ENCODE assay signal across 24 mouse cellular contexts in the genomic region with DNA sequence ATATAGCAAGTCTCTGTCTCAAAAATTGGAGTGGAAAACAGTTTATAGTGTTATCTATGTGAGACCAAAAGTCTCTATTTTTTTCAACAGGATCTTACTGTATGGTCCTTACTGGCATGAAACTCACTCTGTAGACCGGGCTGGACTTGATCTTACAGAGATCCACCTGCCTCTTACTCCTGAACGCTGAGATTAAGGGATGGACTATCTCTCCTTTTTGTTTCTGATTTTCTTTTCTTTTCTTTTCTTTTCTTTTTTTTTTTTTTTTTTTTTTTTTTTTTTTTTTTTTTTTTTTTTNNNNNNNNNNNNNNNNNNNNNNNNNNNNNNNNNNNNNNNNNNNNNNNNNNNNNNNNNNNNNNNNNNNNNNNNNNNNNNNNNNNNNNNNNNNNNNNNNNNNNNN. TPM values are rescaled to one million over a fixed set of nuclear protein-coding genes. Genes with fewer than 3 reads are reported as not detected.
DNase-seq lines count a peak whose midpoint lies in the region; ATAC-seq and TF ChIP-seq lines count a peak whose summit lies in the region.
"Had no signal": no experiment of that assay in that cellular context is flagged by ENCODE, and none has a peak within 500 bp of the region (broad histone marks: within the 10 kb centered on the region; RNA-seq: fewer than 3 reads in every experiment).

No protein-coding gene starts in this region.

- no peaks in the 10 kb centered on the region for H3K27me3 ChIP-seq in CH12.LX (replicated peaks)
- H3K27me3 ChIP-seq in MEL (ENCODE audit: control insufficient read depth in 1 of 2, insufficient read depth in 2 of 2, low read length in 2 of 2) = no peaks in the 10 kb centered on the region
- no peaks in the 10 kb centered on the region; the same call in none of the 2 replicates for H3K27me3 ChIP-seq in midbrain, embryonic 14.5 days (ENCODE audit: control insufficient read depth, insufficient read depth, low read length)
- H3K27me3 ChIP-seq: Patski had no signal

- dilution Hi-C loops in CH12.LX (cut with MboI; ENCODE audit: extremely low pct_ligation_motif_present, extremely low pct_unique_long_range_greater_than_20kb, low sequenced_read_pairs) = no loop called here

- TF ChIP-seq CTCF in CH12.LX (conservative IDR thresholded peaks at IDR 0.05 in 1 of 2, IDR thresholded peaks at IDR 0.05 in 1 of 2; ENCODE audit: low read depth in 2 of 2, low read length in 2 of 2) (no peak), MEL (IDR thresholded peaks at IDR 0.05 in 2 of 3, conservative IDR thresholded peaks at IDR 0.05 in 1 of 3; ENCODE audit: control insufficient read depth in 1 of 3, insufficient read depth in 1 of 3, low read depth in 2 of 3, low read length in 3 of 3, poor library complexity in 1 of 3, severe bottlenecking in 1 of 3) (no peak)

- H3K27ac ChIP-seq in CH12.LX (ENCODE audit: insufficient read depth, low read depth) (no peak overlapping the region), ES-E14 (ENCODE audit: insufficient read depth, low read depth, low read length, poor library complexity, severe bottlenecking) (no peak overlapping the region), MEL (ENCODE audit: control insufficient read depth, low read depth, low read length) (no peak overlapping the region)
- no peak overlapping the region for H3K27ac ChIP-seq in midbrain, embryonic 14.5 days (replicated peaks; ENCODE audit: low read depth, low read length)

- H3K4me1 ChIP-seq in CH12.LX (ENCODE audit: control insufficient read depth in 1 of 2, insufficient read depth in 2 of 2) (peaks cover 0 to 14% of the 10 kb centered on the region in 2 experiments; a peak in 3 of 4 replicates), ES-E14 (ENCODE audit: control insufficient read depth in 2 of 2, insufficient read depth in 2 of 2, low read length in 2 of 2, poor library complexity in 1 of 2) (peaks cover 0 to 5% of the 10 kb centered on the region in 2 experiments; a peak in 1 of 4 replicates), MEL (ENCODE audit: control insufficient read depth in 1 of 2, insufficient read depth in 2 of 2, low read length in 2 of 2) (peaks cover 7 to 9% of the 10 kb centered on the region in 2 experiments; a peak in 3 of 4 replicates)
- peaks cover 25% of the 10 kb centered on the region for H3K4me1 ChIP-seq in midbrain, embryonic 14.5 days (ENCODE audit: control insufficient read depth, insufficient read depth, low read length)

- DNase-seq in CH12.LX (ENCODE audit: extremely low read depth) = no peak
- no peak for DNase-seq in ES-E14 (ENCODE audit: low read depth, low spot score)
- DNase-seq in MEL (ENCODE audit: low read depth, low spot score) = no peak
- no peak for DNase-seq in left cerebral cortex, postnatal 25 days (ENCODE audit: low spot score in 2 of 2)
- DNase-seq in adrenal gland, postnatal 4 days (ENCODE audit: low spot score in 2 of 2) = no peak
- no peak for DNase-seq in midbrain, embryonic 14.5 days
- DNase-seq: adrenal gland, adult 2 months; adrenal gland, adult 8-10 months; adrenal gland, postnatal 10 days; adrenal gland, postnatal 14 days; adrenal gland, postnatal 25 days; adrenal gland, postnatal 36 days; B cell, adult 2 months; cerebellum, adult 11 months; cerebellum, adult 11-12 months; cerebellum, adult 18-20 months; cerebellum, adult 2 months; cerebellum, adult 8-10 months; cerebellum, adult 9-10 months; cerebellum, adult 9-11 months had no signal

- TF ChIP-seq RAD21 in CH12.LX (IDR thresholded peaks at IDR 0.05; ENCODE audit: low read depth, low read length) = no peak
- no peak for TF ChIP-seq RAD21 in MEL (IDR thresholded peaks at IDR 0.05; ENCODE audit: low read depth, low read length)

- WGBS in midbrain, embryonic 14.5 days = 86% methylated on average over 2 of the region's 2 CpGs

- no peak overlapping the region for H3K4me3 ChIP-seq in CH12.LX (replicated peaks in 1 of 3; ENCODE audit: low read depth in 2 of 3, low read length in 2 of 3, poor library complexity in 1 of 3)
- H3K4me3 ChIP-seq in ES-E14 (ENCODE audit: insufficient read depth in 1 of 2, low read depth in 1 of 2, low read length in 2 of 2, poor library complexity in 1 of 2, severe bottlenecking in 1 of 2) = no peak overlapping the region
- no peak overlapping the region for H3K4me3 ChIP-seq in MEL (ENCODE audit: control insufficient read depth in 1 of 2, insufficient read depth in 1 of 2, low read depth in 2 of 2, low read length in 2 of 2)
- H3K4me3 ChIP-seq in midbrain, embryonic 14.5 days (replicated peaks; ENCODE audit: low read depth, low read length) = no peak overlapping the region

- TF ChIP-seq EP300 in CH12.LX (IDR thresholded peaks at IDR 0.05; ENCODE audit: low read length) (no peak), MEL (IDR thresholded peaks at IDR 0.05; ENCODE audit: low read depth in 1 of 2, low read length in 2 of 2) (no peak)

- TF ChIP-seq POLR2A in CH12.LX (IDR thresholded peaks at IDR 0.05; ENCODE audit: low read depth, low read length) (no peak), MEL (IDR thresholded peaks at IDR 0.05; ENCODE audit: control insufficient read depth in 1 of 2, insufficient read depth in 1 of 2, low read depth in 1 of 2, low read length in 2 of 2, poor library complexity in 1 of 2) (no peak)

- H3K36me3 ChIP-seq in CH12.LX (replicated peaks in 1 of 2; ENCODE audit: control insufficient read depth in 1 of 2, insufficient read depth in 1 of 2, low read length in 1 of 2) (peaks cover 0 to 3% of the 10 kb centered on the region in 2 experiments), ES-E14 (ENCODE audit: control insufficient read depth, insufficient read depth, low read length, poor library complexity, severe bottlenecking) (no peaks in the 10 kb centered on the region), MEL (ENCODE audit: control insufficient read depth in 1 of 2, insufficient read depth in 2 of 2, low read length in 2 of 2) (peaks cover 0 to 26% of the 10 kb centered on the region in 2 experiments; a peak in 3 of 4 replicates)
- H3K36me3 ChIP-seq in midbrain, embryonic 14.5 days (ENCODE audit: control insufficient read depth, insufficient read depth, low read length) = no peaks in the 10 kb centered on the region

- intact Hi-C loops in left cerebral cortex, postnatal 25 days (cut with DNase I) = no loop called here

- H3K9ac ChIP-seq in CH12.LX (ENCODE audit: insufficient read depth, low read depth) = no peak overlapping the region
- no peak overlapping the region for H3K9ac ChIP-seq in ES-E14 (ENCODE audit: insufficient read depth, low read depth, low read length, poor library complexity, severe bottlenecking)
- H3K9ac ChIP-seq in MEL (ENCODE audit: control insufficient read depth, low read depth, low read length, poor library complexity, severe bottlenecking) = no peak overlapping the region
- no peak overlapping the region for H3K9ac ChIP-seq in midbrain, embryonic 14.5 days (replicated peaks; ENCODE audit: low read length)

- H3K9me3 ChIP-seq in CH12.LX (replicated peaks; ENCODE audit: low read length) (no peaks in the 10 kb centered on the region), ES-E14 (ENCODE audit: control insufficient read depth, insufficient read depth, low read depth, low read length) (no peaks in the 10 kb centered on the region), MEL (replicated peaks; ENCODE audit: insufficient read depth, low read length) (no peaks in the 10 kb centered on the region)
- no peaks in the 10 kb centered on the region for H3K9me3 ChIP-seq in midbrain, embryonic 14.5 days (ENCODE audit: control insufficient read depth, low read length)
- H3K9me3 ChIP-seq: G1E had no signal

- H3K79me2 ChIP-seq in CH12.LX (replicated peaks; ENCODE audit: control insufficient read depth, extremely low read depth, insufficient read depth, poor library complexity, severe bottlenecking) (peaks cover 15% of the 10 kb centered on the region), MEL (ENCODE audit: control insufficient read depth, insufficient read depth, low read length, poor library complexity) (peaks cover 28% of the 10 kb centered on the region)

- in situ Hi-C loops in CH12.LX (cut with MboI; ENCODE audit: low pct_ligation_motif_present, low pct_unique_long_range_greater_than_20kb, low sequenced_read_pairs) (no loop called here), ES-E14 (cut with MboI; ENCODE audit: low sequenced_read_pairs in 2 of 2, unreplicated experiment in 2 of 2) (no loop called here)

- H3K4me2 ChIP-seq in CH12.LX (ENCODE audit: insufficient read depth, low read depth, poor library complexity, severe bottlenecking) = no peak overlapping the region
- H3K4me2 ChIP-seq in midbrain, embryonic 14.5 days (ENCODE audit: low read length) = no peak overlapping the region

- no peak for ATAC-seq in midbrain, embryonic 14.5 days (ENCODE audit: low FRiP score, low TSS enrichment)
- ATAC-seq: activated CD4-positive, CD25-positive, alpha-beta regulatory T cell, adult 4 months; CD4-positive, CD25-positive, alpha-beta regulatory T cell, adult 4 months; Patski had no signal

RNA-seq across cellular contexts. Expression of a gene that starts 1.4 kb away (rescaled TPM):
- total RNA-seq in CH12.LX (2012; rRNA removed) (18.5 and 20.1 TPM in 2 replicates), CH12.LX (2014; rRNA removed) (25.8 and 29.5 TPM in 2 replicates), ES-E14 (2012; rRNA removed) (22.1 and 27.1 TPM in 2 replicates), MEL (2012; rRNA removed) (27.7 and 31.3 TPM in 2 replicates)
- polyA plus RNA-seq in CH12.LX (2012; ENCODE audit: insufficient read length, low read depth) (10.8 and 12.5 TPM in 2 replicates), MEL (2012; ENCODE audit: insufficient read depth in 1 of 2, insufficient read length in 2 of 2, low read depth in 1 of 2, low replicate concordance in 2 of 2, missing spikeins in 1 of 2) (100 to 1,000 TPM in 1 of 2 experiments, 10 to 100 TPM in 1; 27.2 to 123 TPM)
- total RNA-seq in left cerebral cortex, postnatal 25 days (2021) = 10 to 100 TPM; 28.1 to 31.8 TPM
- 10 to 100 TPM; 26.4 to 28.3 TPM for total RNA-seq in adrenal gland, postnatal 4 days (2021)
- polyA plus RNA-seq in midbrain, embryonic 14.5 days (2014; fragmentation: Nextera tagmentation; extraction: Ambion mirVana) = 19.9 and 20.4 TPM in 2 replicates

RNA-seq across cellular contexts. Expression of a gene that starts 10.0 kb away (rescaled TPM):
- total RNA-seq in CH12.LX (2012; rRNA removed) (22.4 and 29.2 TPM in 2 replicates), CH12.LX (2014; rRNA removed) (46.2 and 53.9 TPM in 2 replicates), ES-E14 (2012; rRNA removed) (18.1 and 28.2 TPM in 2 replicates), MEL (2012; rRNA removed) (40.4 and 41.8 TPM in 2 replicates)
- polyA plus RNA-seq in CH12.LX (2012; ENCODE audit: insufficient read length, low read depth) (38.3 and 38.6 TPM in 2 replicates), MEL (2012; ENCODE audit: insufficient read depth in 1 of 2, insufficient read length in 2 of 2, low read depth in 1 of 2, low replicate concordance in 2 of 2, missing spikeins in 1 of 2) (10 to 100 TPM; 31.6 to 59.3 TPM)
- 10 to 100 TPM; 44.1 to 44.9 TPM for total RNA-seq in left cerebral cortex, postnatal 25 days (2021)
- 10 to 100 TPM; 34.3 to 35.1 TPM for total RNA-seq in adrenal gland, postnatal 4 days (2021)
- polyA plus RNA-seq in midbrain, embryonic 14.5 days (2014; fragmentation: Nextera tagmentation; extraction: Ambion mirVana) = 48.3 and 60.7 TPM in 2 replicates

RNA-seq across cellular contexts. Expression of a gene that starts 36.7 kb away (rescaled TPM):
- total RNA-seq in CH12.LX (2012; rRNA removed) = 5.7 and 7.6 TPM in 2 replicates
- 16.6 and 18.0 TPM in 2 replicates for total RNA-seq in CH12.LX (2014; rRNA removed)
- 7.6 and 9.1 TPM in 2 replicates for polyA plus RNA-seq in CH12.LX (2012; ENCODE audit: insufficient read length, low read depth)
- total RNA-seq in ES-E14 (2012; rRNA removed) = 3.3 and 3.4 TPM in 2 replicates
- 3.9 and 4.0 TPM in 2 replicates for total RNA-seq in MEL (2012; rRNA removed)
- polyA plus RNA-seq in MEL (2012; ENCODE audit: insufficient read depth in 1 of 2, insufficient read length in 2 of 2, low read depth in 1 of 2, low replicate concordance in 2 of 2, missing spikeins in 1 of 2) = 1 to 10 TPM in 1 of 2 experiments, not detected in 1; 3.9 TPM
- 10 to 100 TPM; 11.8 to 12.5 TPM for total RNA-seq in left cerebral cortex, postnatal 25 days (2021)
- 10 to 100 TPM; 14.3 to 15.1 TPM for total RNA-seq in adrenal gland, postnatal 4 days (2021)
- polyA plus RNA-seq in midbrain, embryonic 14.5 days (2014; fragmentation: Nextera tagmentation; extraction: Ambion mirVana) = 5.6 TPM in 2 replicates
